Mouse (Mus musculus) lung, adult 2 months (tissue): ENCODE results near the gene Mrpl44. TPM values are rescaled to one million over a fixed set of nuclear protein-coding genes. Genes with fewer than 3 reads are reported as not detected.

Source experiments
- DNase-seq: peaks from one replicate; pipeline ENCODE4 v3.0.0; 2022
- H3K4me1 ChIP-seq: fragments of 200-500 bp; 2 replicates; pipeline ENCODE4 v1.6.1; 2011; ENCODE audit warnings: low read length; ENCODE audit not compliant: control insufficient read depth, insufficient read depth
- H3K4me3 ChIP-seq: fragments of 200-500 bp; replicated peaks from 2 replicates; pipeline ENCODE3; 2011; ENCODE audit warnings: low read depth, mild to moderate bottlenecking, control low read depth, low read length; ENCODE audit errors: extremely low read depth
- CTCF ChIP-seq: fragments of 200-500 bp; IDR thresholded peaks from 2 replicates; pipeline ENCODE4 v1.5.1; 2011; ENCODE audit warnings: mild to moderate bottlenecking, low read length, control low read depth; ENCODE audit not compliant: insufficient read depth
- POLR2A ChIP-seq: fragments of 200-500 bp; IDR thresholded peaks from 2 replicates; pipeline ENCODE4 v1.6.1; 2011; ENCODE audit warnings: low read depth, mild to moderate bottlenecking, control low read depth, low read length, borderline replicate concordance; ENCODE audit errors: extremely low read depth
- WGBS: fragments of 180-500 bp; shearing (Covaris S2); methylation state at CpG from one replicate; pipeline ENCODE4 v1.1.7; 2018; 5-methylcytosine and 5-hydroxymethylcytosine counted together
- polyA plus RNA-seq: library from polyadenylated mRNA; depleted of rRNA; stranded (reverse); fragments of >200 nt; gene quantifications from 2 replicates; pipeline ENCODE4 v1.2.3, GENCODE M21; 2012; rRNA removed

The Mrpl44 gene
- polyA plus RNA-seq, 1 experiment, result 9.4 TPM

DNA sequence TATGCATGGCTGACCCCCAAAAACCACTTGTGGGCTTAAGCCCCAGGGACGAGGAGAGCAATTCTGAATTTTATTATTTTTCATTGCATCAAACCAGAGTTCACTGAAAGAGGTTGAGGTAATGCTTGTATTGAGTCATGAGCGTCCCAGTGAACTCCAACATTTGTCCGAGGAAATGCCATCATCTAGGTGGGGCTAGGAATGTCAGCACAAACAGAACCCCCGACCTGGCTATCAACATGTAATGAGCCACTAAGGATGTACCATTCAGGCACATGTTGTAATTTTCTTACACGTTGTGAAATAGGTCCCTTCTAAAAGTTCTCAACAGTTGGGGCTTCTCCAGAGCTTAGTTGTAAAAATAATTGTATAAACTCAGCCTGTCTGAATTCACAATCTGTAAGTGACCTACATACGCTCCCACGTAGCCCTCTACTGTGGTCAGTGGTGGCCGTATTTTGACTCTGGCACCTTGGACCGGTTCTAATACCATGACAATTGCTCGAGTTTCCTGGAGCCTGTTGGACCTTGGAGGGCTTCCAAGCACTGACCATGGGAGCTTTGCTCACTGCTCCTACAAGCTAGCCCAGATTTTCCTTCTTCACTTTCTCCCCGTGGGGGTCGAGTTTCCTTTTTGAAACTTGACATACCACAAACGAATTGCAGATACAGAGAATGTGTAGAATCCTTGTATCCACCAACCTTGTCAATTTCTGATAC is 47.1 kb downstream of the Mrpl44 start:
- no peak for TF ChIP-seq CTCF
- TF ChIP-seq POLR2A, result no peak
- Histone ChIP-seq H3K4me1 (peaks cover 3% of the 10 kb centered on the region; the same call in 1 of the 2 replicates), H3K4me3 (peak overlapping the region; percentile 36)
- DNase-seq, result peak; percentile 51
- 20% methylated on average over 13 of the region's 13 CpGs for WGBS

DNA sequence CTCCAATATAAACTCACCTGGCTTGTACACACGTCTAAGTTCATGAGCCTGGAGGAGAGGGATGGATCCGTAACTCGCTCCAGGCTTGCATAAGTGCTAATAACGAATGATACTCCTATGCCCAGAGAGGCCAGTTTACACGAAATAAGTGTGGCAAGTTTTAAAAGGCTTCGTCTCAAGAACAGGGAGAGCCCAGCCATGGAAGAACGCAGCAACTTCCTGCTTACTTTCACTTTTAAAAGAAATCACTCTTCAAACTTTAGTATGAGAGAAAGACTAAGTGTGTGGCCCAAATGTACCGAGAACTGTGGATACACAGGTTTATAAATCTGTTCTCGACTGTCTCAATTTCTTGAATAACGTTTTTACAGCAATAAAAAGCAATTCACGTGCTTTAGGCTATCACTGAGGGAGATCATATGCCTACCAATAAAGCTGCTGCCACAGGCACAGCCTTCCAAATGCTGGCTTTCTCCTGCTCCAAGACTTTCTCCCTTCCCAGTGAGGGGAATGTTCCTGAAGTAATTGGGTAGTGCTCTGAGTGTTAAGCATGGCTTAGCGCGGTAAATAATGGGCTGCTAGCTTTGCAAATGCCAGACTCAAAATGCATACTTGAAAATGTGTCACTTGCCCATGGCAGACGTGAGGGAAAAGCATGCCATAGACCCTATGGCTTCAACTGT is 48.3 kb downstream of the Mrpl44 start:
- TF ChIP-seq POLR2A (no peak), CTCF (no peak)
- 33% methylated on average over 14 of the region's 14 CpGs for WGBS
- DNase-seq, result peak; percentile 11
- H3K4me1 ChIP-seq, result peaks cover 3% of the 10 kb centered on the region; the same call in 1 of the 2 replicates
- peak overlapping the region; percentile 21 for H3K4me3 ChIP-seq

Other genes with a start within 250 kb of the Mrpl44 start
- 36.1 and 40.0 TPM in 2 replicates for gene Ap1s3, start 104.0 kb upstream of the Mrpl44 start, polyA plus RNA-seq
- gene Wdfy1, start 125 bp downstream of the Mrpl44 start, polyA plus RNA-seq, result 42.4 and 58.7 TPM in 2 replicates
- gene Serpine2, start 85.2 kb downstream of the Mrpl44 start, polyA plus RNA-seq, result 70.9 and 107 TPM in 2 replicates